Mouse (Mus musculus) hindbrain, postnatal 0 days (tissue): ENCODE measurements at regions not wholly inside any gene's neighbourhood (a gene's known extent, or its start where the extent isn't known, plus 50 kb on each side); places are given as distances from the start of the nearest gene placed in this dataset.

Experiments
- ATAC-seq: fragments of 200-750 bp; cut with Nextera tagmentation; 2 replicates; pipeline ENCODE4 v1.8.0; 2017; ENCODE audit warnings: mild to moderate bottlenecking, moderate TSS enrichment, moderate library complexity
- DNase-seq: peaks from one replicate; pipeline ENCODE4 v3.0.0-alpha.2; 2015; ENCODE audit warnings: low spot score
- H3K27ac ChIP-seq: fragments of 300-500 bp; sonication (generic); 2 replicates; pipeline ENCODE4 v1.5.1; 2014; ENCODE audit warnings: mild to moderate bottlenecking
- H3K27me3 ChIP-seq: fragments of 300-500 bp; sonication (generic); 2 replicates; pipeline ENCODE4 v1.6.1; 2014; ENCODE audit warnings: low read length, mixed read lengths; ENCODE audit not compliant: insufficient read depth
- H3K36me3 ChIP-seq: fragments of 300-500 bp; sonication (generic); 2 replicates; pipeline ENCODE4 v1.6.1; 2014; ENCODE audit warnings: low read length, mixed read lengths; ENCODE audit not compliant: insufficient read depth
- H3K4me1 ChIP-seq: fragments of 300-500 bp; sonication (generic); 2 replicates; pipeline ENCODE4 v1.6.1; 2014; ENCODE audit warnings: antibody characterized with exemption, low read length, mixed read lengths; ENCODE audit not compliant: insufficient read depth
- H3K4me2 ChIP-seq: fragments of 300-500 bp; sonication (generic); 2 replicates; pipeline ENCODE4 v1.6.1; 2014; ENCODE audit warnings: low read depth, mild to moderate bottlenecking, low read length, moderate library complexity, mixed read lengths
- H3K4me3 ChIP-seq: fragments of 300-500 bp; sonication (generic); 2 replicates; pipeline ENCODE4 v1.5.1; 2014; ENCODE audit warnings: low read length
- H3K9ac ChIP-seq: fragments of 300-500 bp; sonication (generic); replicated peaks from 2 replicates; pipeline ENCODE4 v1.6.1; 2014; ENCODE audit warnings: mild to moderate bottlenecking, low read length, moderate library complexity, mixed read lengths
- H3K9me3 ChIP-seq: fragments of 300-500 bp; sonication (generic); 2 replicates; pipeline ENCODE4 v1.6.1; 2016; ENCODE audit warnings: low read length, mixed read lengths
- CTCF ChIP-seq: IDR thresholded peaks from 2 replicates; pipeline ENCODE4 v1.5.1; 2016; ENCODE audit warnings: antibody characterized with exemption, control low read depth, low read depth
- WGBS: fragments of 180-500 bp; shearing (Covaris S2); extraction: QIAGEN DNeasy Blood & Tissue Kit; methylation state at CpG from one replicate; pipeline ENCODE4 v1.1.7; 2014; 5-methylcytosine and 5-hydroxymethylcytosine counted together

GRCm38 (mm10) chr15:57644331-57644953 lies 167.0 kb upstream of the Slc22a22 start:
- 60% methylated on average over 11 of the region's 11 CpGs for WGBS
- no peak overlapping the region for H3K9ac ChIP-seq
- H3K27ac ChIP-seq = no peak overlapping the region
- peak; percentile 27 for DNase-seq
- H3K27me3 ChIP-seq = no peaks in the 10 kb centered on the region
- TF ChIP-seq CTCF = peak; percentile 63
- H3K4me2 ChIP-seq = no peak overlapping the region
- ATAC-seq = no peak
- no peaks in the 10 kb centered on the region for H3K4me1 ChIP-seq
- no peaks in the 10 kb centered on the region for H3K9me3 ChIP-seq
- H3K36me3 ChIP-seq = no peaks in the 10 kb centered on the region
- no peak overlapping the region for H3K4me3 ChIP-seq

- Histone ChIP-seq H3K27me3 (no peaks in the 10 kb centered on the region), H3K9ac (no peak overlapping the region), H3K27ac (no peak overlapping the region), H3K9me3 (no peaks in the 10 kb centered on the region), H3K4me2 (no peak overlapping the region), H3K4me1 (0 out of 2 replicates have a peak, but pooled peaks cover 3% of the 10 kb centered on the region), H3K36me3 (no peaks in the 10 kb centered on the region), H3K4me3 (no peak overlapping the region)
- ATAC-seq (no peak), DNase-seq (peak; percentile 41)
- TF ChIP-seq CTCF = no peak
- 45% methylated on average over 7 of the region's 7 CpGs for WGBS
Observed at GRCm38 (mm10) chr15:57639115-57639514, 161.7 kb upstream of the Slc22a22 start.

DNA sequence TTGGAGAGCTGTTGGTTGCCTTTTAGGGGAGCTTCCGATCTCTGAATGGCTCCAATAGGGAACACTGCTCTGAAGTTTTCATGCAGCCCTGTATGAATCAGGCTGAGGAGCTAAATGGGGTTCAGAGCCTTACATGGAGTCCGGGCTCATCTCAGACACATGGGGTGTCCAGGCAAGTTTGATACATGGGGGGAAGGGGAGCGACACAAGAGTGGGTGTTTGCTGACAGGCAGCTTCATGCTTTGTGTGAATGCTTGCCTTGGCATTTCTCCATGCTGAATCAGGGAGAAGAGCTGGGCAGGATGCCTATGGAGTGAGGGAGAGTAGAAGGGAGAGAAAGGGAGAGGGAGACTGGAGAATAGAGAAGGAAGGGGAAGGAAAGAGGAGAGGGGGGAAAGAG lies 155.6 kb upstream of the Slc22a22 start:
- no peak for TF ChIP-seq CTCF
- Histone ChIP-seq H3K27ac (no peak overlapping the region), H3K4me2 (no peak overlapping the region), H3K4me3 (no peak overlapping the region), H3K36me3 (no peaks in the 10 kb centered on the region), H3K27me3 (no peaks in the 10 kb centered on the region), H3K9ac (no peak overlapping the region), H3K9me3 (no peaks in the 10 kb centered on the region), H3K4me1 (no peaks in the 10 kb centered on the region)
- WGBS = 59% methylated on average over 3 of the region's 3 CpGs
- ATAC-seq (peak; percentile 53; the same call in 1 of the 2 replicates), DNase-seq (peak; percentile 50)

- Histone ChIP-seq H3K9ac (no peak overlapping the region), H3K27ac (no peak overlapping the region), H3K36me3 (no peaks in the 10 kb centered on the region), H3K4me3 (no peak overlapping the region), H3K9me3 (no peaks in the 10 kb centered on the region), H3K4me1 (no peaks in the 10 kb centered on the region), H3K27me3 (no peaks in the 10 kb centered on the region), H3K4me2 (no peak overlapping the region)
- TF ChIP-seq CTCF = no peak
- DNase-seq (no peak), ATAC-seq (no peak)
- WGBS = 68% methylated on average over 8 of the region's 8 CpGs
Observed at GRCm38 (mm10) chr15:57632537-57632936, 155.1 kb upstream of the Slc22a22 start.

DNA sequence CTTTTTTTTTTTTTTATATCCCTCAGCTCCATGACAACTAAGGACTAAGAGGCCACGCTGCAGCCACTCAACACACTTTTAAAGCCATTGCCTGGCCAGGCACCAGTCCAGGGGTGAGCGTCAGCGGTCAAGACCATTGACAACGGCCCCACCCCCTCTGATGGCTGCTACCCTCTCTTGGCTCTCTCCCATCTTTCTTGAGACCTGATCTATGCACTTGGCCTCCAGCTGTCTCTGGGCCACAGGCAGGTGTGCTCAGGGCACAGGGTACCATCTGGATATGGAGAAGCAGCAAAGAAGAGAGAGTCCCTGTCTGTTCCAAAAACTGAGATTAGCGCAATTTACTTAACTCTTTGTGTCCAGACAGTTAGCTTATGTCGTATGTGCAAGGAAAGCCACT lies 141.0 kb upstream of the Slc22a22 start:
- TF ChIP-seq CTCF = no peak
- H3K36me3 ChIP-seq = no peaks in the 10 kb centered on the region
- H3K27me3 ChIP-seq = no peaks in the 10 kb centered on the region
- WGBS = 58% methylated on average over 6 of the region's 6 CpGs
- no peak overlapping the region for H3K27ac ChIP-seq
- no peak overlapping the region for H3K9ac ChIP-seq
- H3K4me3 ChIP-seq = no peak overlapping the region
- H3K4me1 ChIP-seq = no peaks in the 10 kb centered on the region
- peak; percentile 35 for DNase-seq
- no peak overlapping the region for H3K4me2 ChIP-seq
- no peaks in the 10 kb centered on the region for H3K9me3 ChIP-seq
- peak; percentile 49; the same call in 1 of the 2 replicates for ATAC-seq

DNA sequence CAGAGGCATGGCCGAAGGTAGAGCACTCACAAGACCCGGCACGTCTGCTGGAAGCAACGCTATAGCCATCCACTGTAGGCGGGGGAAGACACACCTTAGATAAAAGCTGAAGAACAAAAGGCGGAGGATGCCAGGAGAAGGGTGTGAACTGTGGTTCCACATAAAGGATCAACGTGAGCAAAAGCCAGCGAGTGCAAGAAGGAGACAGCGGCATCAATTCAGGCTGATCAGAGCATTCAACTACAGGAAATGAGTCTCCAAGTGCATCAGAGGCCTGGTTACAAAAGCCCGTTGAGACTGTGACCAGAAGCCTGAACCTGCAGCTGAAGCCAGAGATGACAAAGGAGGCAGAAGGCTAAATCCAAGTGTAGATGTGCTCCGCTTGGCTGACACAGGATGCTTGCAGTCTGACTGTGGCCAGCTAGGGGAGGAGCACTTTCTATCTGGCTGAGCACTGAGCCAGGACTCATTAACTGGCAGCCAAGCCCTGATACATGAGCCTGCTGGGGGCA lies 139.5 kb upstream of the Slc22a22 start:
- Histone ChIP-seq H3K4me3 (no peak overlapping the region), H3K9me3 (no peaks in the 10 kb centered on the region), H3K4me2 (no peak overlapping the region), H3K27me3 (no peaks in the 10 kb centered on the region), H3K27ac (no peak overlapping the region), H3K4me1 (no peaks in the 10 kb centered on the region), H3K36me3 (no peaks in the 10 kb centered on the region), H3K9ac (no peak overlapping the region)
- DNase-seq = peak; percentile 62
- TF ChIP-seq CTCF = no peak
- peak; percentile 69 for ATAC-seq
- WGBS = 54% methylated on average over 11 of the region's 11 CpGs

DNA sequence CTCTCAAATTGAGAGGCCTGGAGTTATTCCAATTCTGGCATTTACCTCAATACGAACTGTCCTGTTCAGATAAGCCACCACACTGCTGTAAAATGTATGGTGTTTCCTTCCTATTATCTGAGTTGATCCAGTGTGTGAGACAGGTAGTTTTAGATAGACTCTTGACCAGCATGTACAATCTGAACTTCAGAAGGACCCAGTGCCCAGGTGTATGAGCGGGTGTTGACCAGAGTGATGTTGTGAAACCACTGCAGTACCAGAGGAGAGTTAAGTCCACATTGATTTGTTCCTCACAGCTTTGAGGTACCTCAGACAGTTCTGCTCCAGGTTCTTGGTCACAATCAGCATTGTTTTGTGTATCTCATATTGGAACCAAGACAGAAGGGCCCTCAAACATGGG lies 132.6 kb upstream of the Slc22a22 start:
- H3K4me3 ChIP-seq = no peak overlapping the region
- no peak for TF ChIP-seq CTCF
- H3K27me3 ChIP-seq = no peaks in the 10 kb centered on the region
- no peak for ATAC-seq
- no peak overlapping the region for H3K4me2 ChIP-seq
- no peaks in the 10 kb centered on the region for H3K9me3 ChIP-seq
- H3K4me1 ChIP-seq = no peaks in the 10 kb centered on the region
- 94% methylated on average over 2 of the region's 2 CpGs for WGBS
- no peak overlapping the region for H3K9ac ChIP-seq
- H3K36me3 ChIP-seq = no peaks in the 10 kb centered on the region
- no peak for DNase-seq
- no peak overlapping the region for H3K27ac ChIP-seq
